ENCODE assay signal across 8 mouse cellular contexts in genomic region chr12:111275150-111275841, GRCm38 (mm10). TPM values are rescaled to one million over a fixed set of nuclear protein-coding genes. Genes with fewer than 3 reads are reported as not detected.
DNase-seq lines count a peak whose midpoint lies in the region; ATAC-seq and TF ChIP-seq lines count a peak whose summit lies in the region.

No protein-coding gene starts in this region.

- ATAC-seq in forebrain, embryonic 16.5 days: no peak
- ATAC-seq in liver, postnatal 0 days: peak; percentile 28; the same call in 1 of the 2 replicates

- no peak overlapping the region for H3K27ac ChIP-seq in kidney, adult 2 months (ENCODE audit: insufficient read depth, low read depth, low read length)
- no peak overlapping the region for H3K27ac ChIP-seq in forebrain, embryonic 16.5 days (ENCODE audit: low read length)
- no peak overlapping the region for H3K27ac ChIP-seq in liver, postnatal 0 days (ENCODE audit: low read depth)

- TF ChIP-seq EP300 in liver, postnatal 0 days (IDR thresholded peaks at IDR 0.05; ENCODE audit: low read depth): no peak

- H3K27me3 ChIP-seq in kidney, adult 2 months (replicated peaks; ENCODE audit: control insufficient read depth, insufficient read depth, low read length): no peaks in the 10 kb centered on the region
- peaks cover 69% of the 10 kb centered on the region for H3K27me3 ChIP-seq in forebrain, embryonic 16.5 days (replicated peaks; ENCODE audit: control insufficient read depth, insufficient read depth, low read length)
- peaks cover 73% of the 10 kb centered on the region for H3K27me3 ChIP-seq in liver, postnatal 0 days (ENCODE audit: insufficient read depth, low read length)

- peaks cover 10% of the 10 kb centered on the region; the same call in 1 of the 2 replicates for H3K4me1 ChIP-seq in kidney, adult 2 months (ENCODE audit: control insufficient read depth, insufficient read depth, low read length)
- peaks cover 22% of the 10 kb centered on the region for H3K4me1 ChIP-seq in forebrain, embryonic 16.5 days (replicated peaks; ENCODE audit: control insufficient read depth, insufficient read depth, low read length)
- peaks cover 21% of the 10 kb centered on the region for H3K4me1 ChIP-seq in liver, postnatal 0 days (ENCODE audit: insufficient read depth)

- peak overlapping the region; percentile 4; the same call in 1 of the 2 replicates for H3K4me3 ChIP-seq in kidney, adult 2 months (ENCODE audit: insufficient read depth, low read depth, low read length)
- peak overlapping the region; percentile 49 for H3K4me3 ChIP-seq in forebrain, embryonic 16.5 days (replicated peaks; ENCODE audit: low read length)
- H3K4me3 ChIP-seq in liver, postnatal 0 days (ENCODE audit: low read depth, low read length): peak overlapping the region; percentile 33

- no peak for DNase-seq in kidney, adult 2 months
- DNase-seq in kidney, adult 18-20 months: no peak
- DNase-seq in adrenal gland, adult 8-10 months: peak; percentile 41
- no peak for DNase-seq in liver, postnatal 0 days
- DNase-seq in embryo, embryonic 10.5 days (ENCODE audit: low spot score): no peak
- DNase-seq in right cerebral cortex, postnatal 10 days (ENCODE audit: low spot score in 2 of 2): no peak
- DNase-seq in cerebellum, adult 11 months: no peak

- TF ChIP-seq POLR2A in kidney, adult 2 months (IDR thresholded peaks at IDR 0.05; ENCODE audit: low read depth, low read length): no peak

- peaks cover 9% of the 10 kb centered on the region for H3K9me3 ChIP-seq in forebrain, embryonic 16.5 days (ENCODE audit: control insufficient read depth, low read length)
- peaks cover 5% of the 10 kb centered on the region for H3K9me3 ChIP-seq in liver, postnatal 0 days (ENCODE audit: low read length)

- TF ChIP-seq CTCF in kidney, adult 2 months (conservative IDR thresholded peaks at IDR 0.05; ENCODE audit: insufficient read depth, insufficient read length, low read depth, low read length): no peak
- TF ChIP-seq CTCF in liver, postnatal 0 days (IDR thresholded peaks at IDR 0.05; ENCODE audit: low read depth): no peak

- H3K4me2 ChIP-seq in forebrain, embryonic 16.5 days (ENCODE audit: low read length): peak overlapping the region; percentile 83
- peak overlapping the region; percentile 61 for H3K4me2 ChIP-seq in liver, postnatal 0 days (ENCODE audit: low read depth, low read length)

- H3K9ac ChIP-seq in forebrain, embryonic 16.5 days (replicated peaks; ENCODE audit: low read depth, low read length): peak overlapping the region; percentile 42
- no peak overlapping the region for H3K9ac ChIP-seq in liver, postnatal 0 days (replicated peaks)

- whole genome bisulfite sequencing in kidney, adult 2 months: 23% methylated on average over 58 of the region's 58 CpGs
- WGBS in forebrain, embryonic 16.5 days: under 1% methylated on average over 57 of the region's 58 CpGs
- WGBS in liver, postnatal 0 days (ENCODE audit: insufficient replicate concordance): 1% methylated on average over 37 of the region's 58 CpGs

- H3K36me3 ChIP-seq in kidney, adult 2 months (ENCODE audit: control insufficient read depth, insufficient read depth, low read length): no peaks in the 10 kb centered on the region
- no peaks in the 10 kb centered on the region for H3K36me3 ChIP-seq in forebrain, embryonic 16.5 days (ENCODE audit: control insufficient read depth, insufficient read depth)
- no peaks in the 10 kb centered on the region for H3K36me3 ChIP-seq in liver, postnatal 0 days (replicated peaks; ENCODE audit: insufficient read depth, low read length)

RNA-seq across cellular contexts. Expression of gene Amn, which starts 4.4 kb away (rescaled TPM):
- 194 and 273 TPM in 2 replicates for polyA plus RNA-seq in kidney, adult 2 months (2012; rRNA removed)
- under 1 TPM in 1 of 4 experiments, not detected in 3; 0.32 TPM for total RNA-seq in adrenal gland, adult 8-10 months (2022)
- 6.8 and 8.2 TPM in 2 replicates for polyA plus RNA-seq in forebrain, embryonic 16.5 days (2015; fragmentation: Nextera tagmentation; extraction: Ambion mirVana)
- 0.27 and 0.61 TPM in 2 replicates for polyA plus RNA-seq in liver, postnatal 0 days (2015; fragmentation: Nextera tagmentation; extraction: Ambion mirVana)

Comparison
In these comparisons a context has a peak if more than half of its experiments do, and no peak if none do; other contexts are left out.
1. RNA of gene Amn, which starts 4.4 kb away (polyA plus RNA-seq): 194 to 273 TPM in kidney, adult 2 months; 6.8 to 8.2 TPM in forebrain, embryonic 16.5 days and 0.27 to 0.61 TPM in liver, postnatal 0 days; every median in the first group is over 10 times any median in the second.
2. Peak in every context shown above with its lines, with median percentiles within 50 percentile points of each other: H3K4me3 ChIP-seq.